Mouse (Mus musculus) kidney, embryonic 14.5 days (tissue): ENCODE results near the gene Col17a1. TPM values are rescaled to one million over a fixed set of nuclear protein-coding genes. Genes with fewer than 3 reads are reported as not detected.

ENCODE experiments used
- ATAC-seq: fragments of 200-750 bp; cut with Nextera tagmentation; 2 replicates; pipeline ENCODE4 v1.8.0; 2017; ENCODE audit warnings: moderate number of reproducible peaks, mild to moderate bottlenecking, moderate TSS enrichment, moderate library complexity; ENCODE audit not compliant: low FRiP score, low TSS enrichment
- H3K27ac ChIP-seq: fragments of 300-500 bp; sonication (generic); 2 replicates; pipeline ENCODE4 v1.5.1; 2014; ENCODE audit warnings: low read depth, mild to moderate bottlenecking, low read length, moderate library complexity, mixed read lengths
- H3K27me3 ChIP-seq: fragments of 300-500 bp; sonication (generic); 2 replicates; pipeline ENCODE4 v1.6.1; 2014; ENCODE audit warnings: mild to moderate bottlenecking, low read length; ENCODE audit not compliant: control insufficient read depth, insufficient read depth
- H3K36me3 ChIP-seq: fragments of 300-500 bp; sonication (generic); 2 replicates; pipeline ENCODE4 v1.6.1; 2014; ENCODE audit warnings: low read length, mixed read lengths; ENCODE audit not compliant: control insufficient read depth, insufficient read depth
- H3K4me1 ChIP-seq: fragments of 300-500 bp; sonication (generic); 2 replicates; pipeline ENCODE4 v1.6.1; 2014; ENCODE audit warnings: low read length, mixed read lengths; ENCODE audit not compliant: control insufficient read depth, insufficient read depth
- H3K4me2 ChIP-seq: fragments of 300-500 bp; sonication (generic); replicated peaks from 2 replicates; pipeline ENCODE4 v1.6.1; 2014; ENCODE audit warnings: low read depth, mild to moderate bottlenecking, low read length
- H3K4me3 ChIP-seq: fragments of 300-500 bp; sonication (generic); 2 replicates; pipeline ENCODE4 v1.5.1; 2014; ENCODE audit warnings: mild to moderate bottlenecking, low read length
- H3K9ac ChIP-seq: fragments of 300-500 bp; sonication (generic); 2 replicates; pipeline ENCODE4 v1.6.1; 2014; ENCODE audit warnings: low read depth, mild to moderate bottlenecking, low read length, moderate library complexity
- H3K9me3 ChIP-seq: fragments of 300-500 bp; sonication (generic); 2 replicates; pipeline ENCODE4 v1.6.1; 2016; ENCODE audit warnings: low read length; ENCODE audit not compliant: control insufficient read depth
- WGBS: fragments of 180-500 bp; shearing (Covaris S2); extraction: QIAGEN DNeasy Blood & Tissue Kit; methylation state at CpG from one replicate; pipeline ENCODE4 v1.1.7; 2014; 5-methylcytosine and 5-hydroxymethylcytosine counted together
- polyA plus RNA-seq: library from polyadenylated mRNA; unstranded; fragments of >200 nt; fragmentation: Nextera tagmentation; extraction: Ambion mirVana; gene quantifications from 2 replicates; pipeline ENCODE4 v1.2.1, GENCODE M21; 2014

Gene Col17a1
- polyA plus RNA-seq, 1 experiment from 2014 or later = 0.50 TPM

GRCm38 (mm10) chr19:47695725-47696124 is 3.8 kb upstream of the Col17a1 start:
- no peak for ATAC-seq
- no peak overlapping the region for H3K4me3 ChIP-seq
- H3K36me3 ChIP-seq = no peaks in the 10 kb centered on the region
- H3K9ac ChIP-seq = no peak overlapping the region
- WGBS = 89% methylated on average over 6 of the region's 6 CpGs
- H3K9me3 ChIP-seq = no peaks in the 10 kb centered on the region
- no peak overlapping the region for H3K27ac ChIP-seq
- H3K4me2 ChIP-seq = no peak overlapping the region
- 0 out of 2 replicates have a peak, but pooled peaks cover 5% of the 10 kb centered on the region for H3K4me1 ChIP-seq
- H3K27me3 ChIP-seq = no peaks in the 10 kb centered on the region

- WGBS = 83% methylated on average over 7 of the region's 7 CpGs
- Histone ChIP-seq H3K9me3 (no peaks in the 10 kb centered on the region), H3K4me3 (no peak overlapping the region), H3K27ac (no peak overlapping the region), H3K4me1 (no peaks in the 10 kb centered on the region), H3K36me3 (no peaks in the 10 kb centered on the region), H3K27me3 (no peaks in the 10 kb centered on the region), H3K4me2 (no peak overlapping the region), H3K9ac (no peak overlapping the region)
- no peak for ATAC-seq
Observed at GRCm38 (mm10) chr19:47689592-47689991, 2.3 kb downstream of the Col17a1 start.

DNA sequence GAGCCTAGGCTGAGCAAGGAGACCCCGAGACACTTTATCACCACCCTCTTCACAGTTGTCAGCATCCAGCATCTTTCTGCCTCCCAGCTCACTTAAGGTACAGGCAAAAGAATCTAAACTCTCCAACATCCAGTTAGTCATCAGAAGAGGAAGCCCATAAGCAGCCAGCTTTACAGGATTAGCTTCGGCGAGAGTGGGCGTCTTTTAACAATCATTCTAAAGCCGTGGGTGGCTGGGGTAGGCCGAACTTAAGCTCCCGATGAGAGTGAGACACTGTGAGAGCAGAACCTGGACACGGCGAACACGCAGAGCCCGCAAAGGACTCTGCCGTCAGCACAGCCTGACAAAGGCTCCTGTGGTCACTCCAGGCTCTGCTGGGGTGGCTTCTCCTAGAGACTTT is 13.2 kb downstream of the Col17a1 start:
- WGBS = 86% methylated on average over 12 of the region's 12 CpGs
- Histone ChIP-seq H3K9ac (no peak overlapping the region), H3K9me3 (no peaks in the 10 kb centered on the region), H3K4me3 (no peak overlapping the region), H3K27ac (no peak overlapping the region), H3K36me3 (no peaks in the 10 kb centered on the region), H3K4me2 (no peak overlapping the region), H3K27me3 (no peaks in the 10 kb centered on the region), H3K4me1 (no peaks in the 10 kb centered on the region)
- no peak for ATAC-seq

GRCm38 (mm10) chr19:47674419-47674818 is 17.5 kb downstream of the Col17a1 start:
- no peak overlapping the region for H3K4me2 ChIP-seq
- H3K9ac ChIP-seq = no peak overlapping the region
- H3K9me3 ChIP-seq = no peaks in the 10 kb centered on the region
- H3K4me3 ChIP-seq = no peak overlapping the region
- no peak overlapping the region for H3K27ac ChIP-seq
- ATAC-seq = no peak
- no peaks in the 10 kb centered on the region for H3K4me1 ChIP-seq
- no peaks in the 10 kb centered on the region for H3K36me3 ChIP-seq
- no peaks in the 10 kb centered on the region for H3K27me3 ChIP-seq
- WGBS = 47% methylated on average over 8 of the region's 8 CpGs

- Histone ChIP-seq H3K4me2 (no peak overlapping the region), H3K4me1 (no peaks in the 10 kb centered on the region), H3K36me3 (no peaks in the 10 kb centered on the region), H3K9ac (no peak overlapping the region), H3K4me3 (no peak overlapping the region), H3K27me3 (no peaks in the 10 kb centered on the region), H3K27ac (no peak overlapping the region), H3K9me3 (no peaks in the 10 kb centered on the region)
- 41% methylated on average over 9 of the region's 9 CpGs for WGBS
- no peak for ATAC-seq
Observed at GRCm38 (mm10) chr19:47668399-47668798, 23.5 kb downstream of the Col17a1 start.

- H3K4me1 ChIP-seq = no peaks in the 10 kb centered on the region
- no peak overlapping the region for H3K27ac ChIP-seq
- no peaks in the 10 kb centered on the region for H3K27me3 ChIP-seq
- 54% methylated on average over 8 of the region's 8 CpGs for WGBS
- H3K4me3 ChIP-seq = no peak overlapping the region
- no peak for ATAC-seq
- no peak overlapping the region for H3K9ac ChIP-seq
- H3K4me2 ChIP-seq = no peak overlapping the region
- no peaks in the 10 kb centered on the region for H3K36me3 ChIP-seq
- H3K9me3 ChIP-seq = no peaks in the 10 kb centered on the region
Observed at GRCm38 (mm10) chr19:47667601-47668000, 24.3 kb downstream of the Col17a1 start.

DNA sequence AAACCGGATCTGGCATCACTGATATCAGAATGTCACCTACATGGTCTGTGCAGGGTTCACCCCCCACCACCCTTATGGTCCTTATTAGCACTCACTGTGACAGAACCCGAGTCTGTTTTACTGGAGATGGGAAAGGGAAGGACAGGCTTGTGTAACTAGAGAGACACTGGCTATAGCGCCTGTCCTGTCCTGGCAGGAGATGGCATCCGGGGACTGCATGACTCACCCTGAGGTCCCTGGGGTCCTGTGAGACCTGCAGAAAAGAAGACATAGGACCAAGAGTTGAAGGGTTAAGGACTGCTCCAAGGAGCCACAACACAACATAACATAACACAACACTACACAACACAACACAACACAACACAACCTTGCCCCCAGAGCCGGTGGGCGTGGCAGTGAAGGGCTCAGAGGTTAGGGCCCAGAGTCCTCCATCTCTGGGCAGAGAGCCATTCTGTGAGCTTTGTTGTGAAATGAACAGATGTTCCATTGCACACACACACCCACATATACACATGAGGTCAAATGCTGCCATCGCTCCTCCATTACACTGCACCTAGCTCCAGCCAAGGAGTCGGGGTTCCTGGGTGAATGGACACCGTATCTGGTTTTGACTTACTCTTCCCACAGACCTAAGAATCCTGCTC is 32.0 kb downstream of the Col17a1 start:
- Histone ChIP-seq H3K27me3 (no peaks in the 10 kb centered on the region), H3K9ac (no peak overlapping the region), H3K36me3 (no peaks in the 10 kb centered on the region), H3K27ac (no peak overlapping the region), H3K9me3 (no peaks in the 10 kb centered on the region), H3K4me1 (peaks cover 9% of the 10 kb centered on the region; the same call in 1 of the 2 replicates), H3K4me3 (no peak overlapping the region), H3K4me2 (no peak overlapping the region)
- 86% methylated on average over 9 of the region's 9 CpGs for WGBS
- no peak for ATAC-seq

- ATAC-seq = peak; percentile 76; the same call in 1 of the 2 replicates
- H3K4me2 ChIP-seq = no peak overlapping the region
Observed at GRCm38 (mm10) chr19:47658914-47659535, 32.9 kb downstream of the Col17a1 start.

GRCm38 (mm10) chr19:47654896-47655295 is 37.0 kb downstream of the Col17a1 start:
- Histone ChIP-seq H3K27me3 (no peaks in the 10 kb centered on the region), H3K36me3 (no peaks in the 10 kb centered on the region), H3K4me2 (no peak overlapping the region), H3K9ac (no peak overlapping the region), H3K9me3 (no peaks in the 10 kb centered on the region), H3K4me1 (peaks cover 9% of the 10 kb centered on the region; the same call in 1 of the 2 replicates), H3K27ac (no peak overlapping the region), H3K4me3 (no peak overlapping the region)
- WGBS = 78% methylated on average over 11 of the region's 11 CpGs
- no peak for ATAC-seq

More at GRCm38 (mm10) chr19:47658914-47659535, 32.9 kb downstream of the Col17a1 start:
- Histone ChIP-seq H3K36me3 (no peaks in the 10 kb centered on the region), H3K9me3 (no peaks in the 10 kb centered on the region), H3K27me3 (no peaks in the 10 kb centered on the region), H3K27ac (no peak overlapping the region), H3K9ac (peak overlapping the region; percentile 31; the same call in 1 of the 2 replicates), H3K4me3 (no peak overlapping the region), H3K4me1 (peaks cover 9% of the 10 kb centered on the region; the same call in 1 of the 2 replicates)
- WGBS = 13% methylated on average over 5 of the region's 5 CpGs
